Mouse (Mus musculus): ENCODE results near the gene Pigf. TPM values are rescaled to one million over a fixed set of nuclear protein-coding genes. Genes with fewer than 3 reads are reported as not detected.
A peak's percentile ranks its signal among the peaks of the same experiment; 100 is the strongest.

Gene Pigf
- polyA plus RNA-seq, 1 experiment from 2014 or later: 39.2 TPM

DNA sequence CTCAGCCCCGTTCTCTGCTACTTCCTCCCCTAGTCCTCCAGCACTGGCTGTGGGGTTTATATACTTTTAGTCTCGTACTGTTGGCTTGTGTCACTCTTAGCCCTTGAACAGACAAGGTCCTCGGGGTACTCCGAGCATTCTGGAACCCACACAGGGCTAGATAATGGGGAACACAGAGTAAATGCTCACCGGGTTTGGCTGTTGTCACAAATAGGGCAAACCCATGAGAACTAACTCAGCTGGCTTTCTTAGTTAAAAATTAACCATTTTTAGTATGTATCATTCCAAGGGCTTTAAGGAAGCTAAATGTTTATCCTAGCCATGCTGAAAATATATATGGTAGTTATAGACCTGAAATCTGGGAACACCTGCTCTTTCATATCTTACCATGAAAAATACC is 5.5 kb downstream of the Pigf start:
- no peak for ATAC-seq (replicated peaks; ENCODE audit: low FRiP score)
- Histone ChIP-seq H3K4me3 (replicated peaks) (no peak overlapping the region), H3K27me3 (no peaks in the 10 kb centered on the region), H3K27ac (no peak overlapping the region), H3K9ac (no peak overlapping the region), H3K36me3 (peaks cover 36% of the 10 kb centered on the region), H3K4me2 (no peak overlapping the region), H3K9me3 (replicated peaks) (no peaks in the 10 kb centered on the region), H3K4me1 (peaks cover 7% of the 10 kb centered on the region)
- 82% methylated on average over 5 of the region's 5 CpGs for WGBS

GRCm38 (mm10) chr17:87011301-87012019 is 13.7 kb downstream of the Pigf start:
- Histone ChIP-seq H3K4me3 (replicated peaks) (no peak overlapping the region), H3K4me2 (no peak overlapping the region), H3K27me3 (no peaks in the 10 kb centered on the region), H3K27ac (no peak overlapping the region), H3K9me3 (replicated peaks) (no peaks in the 10 kb centered on the region), H3K4me1 (no peaks in the 10 kb centered on the region), H3K9ac (no peak overlapping the region), H3K36me3 (peaks cover 23% of the 10 kb centered on the region)
- ATAC-seq (replicated peaks; ENCODE audit: low FRiP score): no peak
- WGBS: 86% methylated on average over 13 of the region's 13 CpGs

DNA sequence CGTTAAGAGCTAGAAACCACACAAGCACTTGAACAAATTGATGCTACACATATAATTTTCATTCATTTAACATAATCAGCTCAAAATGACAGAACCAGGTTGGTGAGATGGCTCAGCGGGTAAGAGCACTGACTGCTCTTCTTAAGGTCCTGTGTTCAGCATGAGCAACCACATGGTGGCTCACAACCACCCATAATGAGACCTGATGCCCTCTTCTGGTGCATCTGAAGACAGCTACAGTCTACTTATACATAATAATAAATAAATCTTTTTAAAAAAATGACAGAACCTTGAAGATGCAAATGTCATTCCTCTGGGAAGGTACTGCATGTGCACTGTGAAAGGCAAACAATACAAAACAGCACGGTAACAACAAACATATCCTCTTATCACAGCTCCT is 16.3 kb downstream of the Pigf start:
- H3K9ac ChIP-seq: no peak overlapping the region
- peaks cover 21% of the 10 kb centered on the region for H3K36me3 ChIP-seq
- no peak overlapping the region for H3K4me2 ChIP-seq
- 90% methylated on average over 3 of the region's 3 CpGs for WGBS
- no peaks in the 10 kb centered on the region for H3K27me3 ChIP-seq
- H3K4me3 ChIP-seq (replicated peaks): no peak overlapping the region
- H3K27ac ChIP-seq: no peak overlapping the region
- no peaks in the 10 kb centered on the region for H3K4me1 ChIP-seq
- no peak for ATAC-seq (replicated peaks; ENCODE audit: low FRiP score)
- no peaks in the 10 kb centered on the region for H3K9me3 ChIP-seq (replicated peaks)

DNA sequence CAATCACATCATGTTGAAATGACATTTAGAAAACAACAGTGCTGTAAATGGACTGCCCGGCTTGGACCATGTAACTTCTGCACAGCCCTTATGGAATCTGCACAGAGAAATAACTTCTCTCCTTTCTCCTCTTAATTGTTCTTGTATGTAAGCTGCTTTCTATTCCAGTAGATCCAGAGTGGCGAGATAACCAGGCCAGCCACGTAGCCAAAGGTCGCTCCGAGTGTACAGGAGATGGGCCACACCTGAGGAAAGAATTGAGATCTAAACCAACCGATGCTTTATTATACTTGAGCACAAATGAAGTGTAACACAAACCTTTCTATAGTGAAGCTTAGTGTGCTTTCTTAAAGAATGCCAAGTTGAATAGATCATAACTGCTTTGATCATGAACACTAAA is 27.9 kb downstream of the Pigf start:
- Histone ChIP-seq H3K4me2 (no peak overlapping the region), H3K36me3 (peaks cover 30% of the 10 kb centered on the region), H3K27me3 (no peaks in the 10 kb centered on the region), H3K9me3 (replicated peaks) (no peaks in the 10 kb centered on the region), H3K4me1 (no peaks in the 10 kb centered on the region), H3K9ac (no peak overlapping the region), H3K27ac (no peak overlapping the region), H3K4me3 (replicated peaks) (no peak overlapping the region)
- 90% methylated on average over 6 of the region's 6 CpGs for WGBS
- ATAC-seq (replicated peaks; ENCODE audit: low FRiP score): no peak

- WGBS: 87% methylated on average over 8 of the region's 8 CpGs
- H3K4me3 ChIP-seq (replicated peaks): no peak overlapping the region
- no peak overlapping the region for H3K9ac ChIP-seq
- H3K4me1 ChIP-seq: peaks cover 10% of the 10 kb centered on the region
- ATAC-seq (replicated peaks; ENCODE audit: low FRiP score): no peak
- 0 out of 2 replicates have a peak, but pooled peaks cover 4% of the 10 kb centered on the region for H3K36me3 ChIP-seq
- no peak overlapping the region for H3K27ac ChIP-seq
- no peaks in the 10 kb centered on the region for H3K9me3 ChIP-seq (replicated peaks)
- H3K27me3 ChIP-seq: no peaks in the 10 kb centered on the region
- H3K4me2 ChIP-seq: no peak overlapping the region
These were observed 33.9 kb downstream of the Pigf start for GRCm38 (mm10) chr17:86991306-86991705.

DNA sequence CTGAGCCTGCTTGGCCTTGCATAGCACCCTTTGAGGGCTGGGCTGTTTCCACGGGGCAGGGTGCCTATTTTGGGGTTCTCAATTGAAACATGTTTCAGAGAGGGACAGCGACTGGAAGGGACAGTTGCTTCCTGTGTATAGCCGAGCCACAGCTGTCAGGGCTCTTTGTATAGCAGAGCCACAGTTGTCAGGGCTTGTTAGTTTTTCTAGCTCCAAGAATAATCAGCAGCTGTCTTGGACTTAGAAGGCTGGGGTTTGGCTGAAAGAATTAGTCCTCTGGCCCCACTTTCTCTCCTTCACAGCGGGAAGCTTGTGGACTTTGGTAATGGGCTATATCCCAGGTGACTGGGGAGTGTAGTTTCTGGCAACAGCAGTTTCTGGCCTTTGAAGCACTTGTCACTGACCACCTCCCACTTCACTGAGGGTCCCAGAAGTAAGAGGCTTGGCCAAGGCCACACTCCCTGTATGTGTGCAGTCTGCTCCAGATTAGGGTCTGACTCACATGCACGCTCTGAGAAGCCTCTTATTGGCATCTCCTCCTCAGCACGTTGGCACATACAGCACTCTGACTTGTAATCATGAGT is 36.5 kb downstream of the Pigf start:
- ATAC-seq (replicated peaks; ENCODE audit: low FRiP score): no peak
- WGBS: 65% methylated on average over 6 of the region's 6 CpGs

DNA sequence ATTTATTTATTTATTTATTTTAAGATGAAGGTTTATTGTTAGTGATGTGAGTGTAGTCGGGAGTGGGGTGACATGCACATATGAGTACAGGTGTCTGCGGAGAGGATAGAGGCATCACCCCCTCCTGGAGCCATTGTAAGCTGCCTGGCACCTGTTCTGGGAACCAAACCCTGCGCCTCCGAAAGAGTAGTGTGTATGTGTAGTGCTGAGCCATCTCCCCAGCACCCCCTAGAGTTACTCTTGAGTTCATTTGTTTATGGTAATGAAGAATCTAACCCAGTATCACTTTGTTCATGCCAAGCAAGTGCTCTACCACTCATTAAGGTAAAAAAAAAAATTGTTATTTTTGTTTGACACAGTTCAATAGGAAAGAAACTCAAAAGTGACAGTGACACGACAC is 37.0 kb downstream of the Pigf start:
- Histone ChIP-seq H3K4me1 (peaks cover 26% of the 10 kb centered on the region), H3K4me3 (replicated peaks) (no peak overlapping the region), H3K4me2 (no peak overlapping the region), H3K36me3 (peaks cover 5% of the 10 kb centered on the region; the same call in 1 of the 2 replicates), H3K9ac (no peak overlapping the region), H3K27me3 (no peaks in the 10 kb centered on the region), H3K27ac (no peak overlapping the region), H3K9me3 (replicated peaks) (no peaks in the 10 kb centered on the region)
- ATAC-seq (replicated peaks; ENCODE audit: low FRiP score): no peak
- 79% methylated on average over 5 of the region's 5 CpGs for WGBS

More for the DNA sequence above, 36.5 kb downstream of the Pigf start:
- Histone ChIP-seq H3K9ac (no peak overlapping the region), H3K27ac (no peak overlapping the region), H3K9me3 (replicated peaks) (no peaks in the 10 kb centered on the region), H3K4me3 (replicated peaks) (no peak overlapping the region), H3K27me3 (no peaks in the 10 kb centered on the region), H3K4me1 (peaks cover 22% of the 10 kb centered on the region), H3K4me2 (no peak overlapping the region), H3K36me3 (peaks cover 1% of the 10 kb centered on the region; the same call in 1 of the 2 replicates)

DNA sequence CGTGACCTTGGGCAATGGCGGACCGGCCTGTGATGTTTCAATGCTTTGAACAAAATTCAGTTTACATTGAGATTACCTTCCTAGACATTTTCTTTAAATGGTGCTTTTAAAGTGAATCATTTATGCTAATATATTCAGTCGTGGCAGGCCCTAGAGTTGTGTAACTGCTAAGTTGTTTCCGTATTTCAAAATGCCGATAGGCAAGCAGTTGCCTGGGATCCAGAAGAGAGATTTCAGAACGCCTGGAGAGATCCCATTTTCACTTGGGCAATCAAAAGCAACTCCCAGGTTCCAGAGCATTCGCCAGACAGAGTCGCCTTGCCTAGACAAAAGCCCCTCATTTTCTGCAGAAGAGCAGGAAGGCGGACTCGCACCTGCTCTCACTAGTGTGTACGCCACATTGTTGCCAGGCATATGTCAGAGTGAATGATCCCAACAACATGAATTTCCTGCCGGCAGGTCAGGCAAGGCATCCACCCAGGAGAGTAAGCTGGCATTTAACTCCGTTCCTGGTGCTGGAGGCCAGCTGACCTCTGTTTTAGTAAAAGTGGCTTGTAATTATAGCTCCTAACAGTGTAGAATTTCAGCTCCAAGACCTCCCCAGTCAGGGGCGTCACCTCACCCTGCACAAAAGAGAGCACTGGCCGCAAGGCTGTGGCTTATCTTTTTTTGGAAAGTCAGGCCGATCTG is 38.6 kb downstream of the Pigf start:
- Histone ChIP-seq H3K4me1 (peaks cover 31% of the 10 kb centered on the region), H3K4me2 (peak overlapping the region; percentile 35), H3K27me3 (no peaks in the 10 kb centered on the region), H3K9ac (no peak overlapping the region), H3K27ac (peak overlapping the region; percentile 34; the same call in 1 of the 2 replicates), H3K9me3 (replicated peaks) (no peaks in the 10 kb centered on the region), H3K36me3 (peaks cover 16% of the 10 kb centered on the region), H3K4me3 (replicated peaks) (no peak overlapping the region)
- 45% methylated on average over 17 of the region's 17 CpGs for WGBS
- ATAC-seq (replicated peaks; ENCODE audit: low FRiP score): no peak

GRCm38 (mm10) chr17:86982497-86982896 is 42.7 kb downstream of the Pigf start:
- peaks cover 43% of the 10 kb centered on the region for H3K36me3 ChIP-seq
- H3K9me3 ChIP-seq (replicated peaks): no peaks in the 10 kb centered on the region
- no peak overlapping the region for H3K9ac ChIP-seq
- no peak overlapping the region for H3K4me2 ChIP-seq
- 55% methylated on average over 9 of the region's 9 CpGs for WGBS
- H3K27ac ChIP-seq: no peak overlapping the region
- no peaks in the 10 kb centered on the region for H3K27me3 ChIP-seq
- H3K4me1 ChIP-seq: peaks cover 31% of the 10 kb centered on the region
- H3K4me3 ChIP-seq (replicated peaks): no peak overlapping the region
- 0 out of 2 replicates have a peak, but pooled peaks have one; percentile 12 for ATAC-seq (replicated peaks; ENCODE audit: low FRiP score)

- no peak overlapping the region for H3K9ac ChIP-seq
- H3K36me3 ChIP-seq: peaks cover 43% of the 10 kb centered on the region
- H3K4me3 ChIP-seq (replicated peaks): no peak overlapping the region
- H3K9me3 ChIP-seq (replicated peaks): no peaks in the 10 kb centered on the region
- H3K27me3 ChIP-seq: no peaks in the 10 kb centered on the region
- ATAC-seq (replicated peaks; ENCODE audit: low FRiP score): no peak
- no peak overlapping the region for H3K27ac ChIP-seq
- WGBS: 99% methylated on average over 2 of the region's 2 CpGs
- H3K4me2 ChIP-seq: no peak overlapping the region
- H3K4me1 ChIP-seq: peaks cover 26% of the 10 kb centered on the region
These were observed 43.5 kb downstream of the Pigf start for GRCm38 (mm10) chr17:86981701-86982100.

DNA sequence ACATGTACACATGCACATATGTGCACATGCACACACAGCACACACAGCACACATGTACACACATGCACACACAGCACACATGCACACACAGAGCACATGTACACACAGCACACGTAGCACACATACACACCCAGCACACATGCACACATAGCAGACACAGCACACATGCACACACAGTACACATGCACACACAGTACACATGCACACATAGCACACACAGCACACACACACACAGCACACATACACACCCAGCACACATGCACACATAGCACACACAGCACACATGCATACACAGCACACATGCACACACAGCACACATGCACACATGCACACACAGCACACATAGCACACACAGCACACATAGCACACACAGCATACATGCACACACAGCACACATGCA is 44.0 kb downstream of the Pigf start:
- no peak overlapping the region for H3K9ac ChIP-seq
- no peak overlapping the region for H3K4me2 ChIP-seq
- no peak for ATAC-seq (replicated peaks; ENCODE audit: low FRiP score)
- H3K4me1 ChIP-seq: peaks cover 21% of the 10 kb centered on the region
- no peaks in the 10 kb centered on the region for H3K27me3 ChIP-seq
- no peak overlapping the region for H3K4me3 ChIP-seq (replicated peaks)
- 100% methylated on average over 1 of the region's 1 CpGs for WGBS
- peaks cover 44% of the 10 kb centered on the region for H3K36me3 ChIP-seq
- H3K9me3 ChIP-seq (replicated peaks): no peaks in the 10 kb centered on the region
- H3K27ac ChIP-seq: no peak overlapping the region

DNA sequence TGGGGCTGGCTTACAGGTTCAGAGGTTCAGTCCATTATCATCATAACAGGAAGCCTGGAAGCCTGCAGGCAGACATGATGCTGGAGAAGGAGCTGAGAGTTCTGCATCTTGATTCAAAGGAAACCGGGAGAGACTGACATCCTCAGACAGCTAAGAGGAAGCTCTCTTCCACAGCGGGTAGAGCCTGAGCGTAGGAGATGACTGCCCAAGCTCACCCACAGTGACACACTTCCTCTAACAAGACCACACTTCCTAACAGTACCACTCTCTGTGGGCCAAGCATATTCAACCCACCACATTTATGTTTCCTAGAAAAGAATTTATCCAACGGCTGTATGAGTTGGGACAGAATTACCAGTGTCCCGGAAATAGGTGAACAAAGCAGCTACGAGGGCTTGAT is 46.7 kb downstream of the Pigf start:
- no peaks in the 10 kb centered on the region for H3K9me3 ChIP-seq (replicated peaks)
- 84% methylated on average over 6 of the region's 6 CpGs for WGBS
- no peak for ATAC-seq (replicated peaks; ENCODE audit: low FRiP score)
- 0 out of 2 replicates have a peak, but pooled peaks cover 7% of the 10 kb centered on the region for H3K4me1 ChIP-seq
- H3K4me2 ChIP-seq: no peak overlapping the region
- peaks cover 67% of the 10 kb centered on the region for H3K36me3 ChIP-seq
- H3K9ac ChIP-seq: no peak overlapping the region
- H3K27me3 ChIP-seq: no peaks in the 10 kb centered on the region
- no peak overlapping the region for H3K27ac ChIP-seq
- H3K4me3 ChIP-seq (replicated peaks): no peak overlapping the region

Data from kidney, embryonic 15.5 days (tissue).